Mouse (Mus musculus): ENCODE results near the gene H2al2b. TPM values are rescaled to one million over a fixed set of nuclear protein-coding genes. Genes with fewer than 3 reads are reported as not detected.
"Not testable (repeated sequence)": the region's sequence is repeated elsewhere in the genome, so short reads cannot be mapped to it uniquely, and the experiment has no call there.

Gene H2al2b
- total RNA-seq (2021), result not detected

DNA sequence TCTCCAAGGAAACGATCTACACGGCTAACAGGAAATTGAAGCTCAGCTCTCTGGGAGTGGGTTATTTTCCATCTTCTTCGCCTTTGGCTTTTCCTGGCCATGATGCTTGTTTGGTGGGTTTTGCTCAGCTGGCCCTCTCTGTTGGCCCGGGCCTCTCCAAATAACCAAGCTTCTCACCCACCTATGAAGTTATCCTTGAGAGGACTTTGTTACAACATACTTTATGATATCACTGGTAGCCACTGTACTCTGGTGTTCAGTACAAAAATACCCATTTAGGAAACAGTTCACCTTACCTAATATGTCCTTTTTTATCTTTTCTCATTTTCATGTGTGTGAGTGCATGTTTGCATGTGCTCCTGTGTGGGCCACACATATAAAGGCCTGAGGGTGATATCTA lies at the start of gene H2al2b:
Gene H2al2b, minus strand, starts transcription at position 101 of the 400 bp plus-strand sequence.
- DNase-seq (ENCODE audit: low spot score); intact Hi-C loops (cut with DNase I): not testable (repeated sequence)

Other genes starting within 250 kb of the H2al2b start
- gene H2al2c, start 121.6 kb downstream of the H2al2b start, total RNA-seq (2021), result not detected
- not detected for gene Sry, start 57.0 kb downstream of the H2al2b start, total RNA-seq (2021)
- not detected for gene Gm4064, start 75.5 kb upstream of the H2al2b start, total RNA-seq (2021)
- gene Rbmy, start 110.0 kb upstream of the H2al2b start, total RNA-seq (2021), result not detected
- not detected for gene Gm10256, start 110.0 kb upstream of the H2al2b start, total RNA-seq (2021)
- gene Gm10352, start 180.3 kb upstream of the H2al2b start, total RNA-seq (2021), result not detected
- not detected for gene Gm29289, start 211.9 kb upstream of the H2al2b start, total RNA-seq (2021)